Mouse (Mus musculus) urinary bladder, postnatal 14 days (tissue): Measurements from ENCODE around the gene Igsf21.
A peak's percentile ranks its signal among the peaks of the same experiment; 100 is the strongest.

Experiments used
- DNase-seq: peaks from one replicate; pipeline ENCODE4 v3.0.0; 2021; ENCODE audit warnings: low spot score

Igsf21 gene

GRCm38 (mm10) chr4:140192276-140193002, 54.1 kb downstream of the Igsf21 start:
- no peak for DNase-seq

DNA sequence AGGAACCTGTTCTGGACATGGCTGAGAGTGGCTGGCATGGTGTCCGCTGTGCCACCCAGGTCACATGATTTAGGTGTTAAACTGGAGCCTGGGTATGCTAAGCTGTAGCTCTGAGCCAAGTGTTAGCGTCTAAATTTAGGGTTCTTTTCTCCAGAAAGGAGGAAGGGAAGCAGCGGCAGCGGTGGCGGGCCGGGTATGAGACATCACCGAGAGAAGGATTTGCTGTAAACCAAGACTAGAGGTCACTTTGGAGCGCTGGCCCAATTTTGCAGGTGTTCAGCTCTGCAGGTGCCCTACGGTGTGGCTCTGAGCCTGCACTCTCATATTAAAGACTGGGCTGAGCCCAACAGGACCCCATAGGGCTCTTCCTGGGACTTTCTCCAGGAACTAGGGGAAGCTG, 57.0 kb downstream of the Igsf21 start:
- no peak for DNase-seq

GRCm38 (mm10) chr4:140188626-140189025, 58.0 kb downstream of the Igsf21 start:
- no peak for DNase-seq

- no peak for DNase-seq
These were observed 59.0 kb downstream of the Igsf21 start for GRCm38 (mm10) chr4:140187404-140188145.

- no peak for DNase-seq
These were observed 67.0 kb downstream of the Igsf21 start for GRCm38 (mm10) chr4:140179576-140179975.

- no peak for DNase-seq
These were observed 69.5 kb downstream of the Igsf21 start for GRCm38 (mm10) chr4:140177055-140177454.

DNA sequence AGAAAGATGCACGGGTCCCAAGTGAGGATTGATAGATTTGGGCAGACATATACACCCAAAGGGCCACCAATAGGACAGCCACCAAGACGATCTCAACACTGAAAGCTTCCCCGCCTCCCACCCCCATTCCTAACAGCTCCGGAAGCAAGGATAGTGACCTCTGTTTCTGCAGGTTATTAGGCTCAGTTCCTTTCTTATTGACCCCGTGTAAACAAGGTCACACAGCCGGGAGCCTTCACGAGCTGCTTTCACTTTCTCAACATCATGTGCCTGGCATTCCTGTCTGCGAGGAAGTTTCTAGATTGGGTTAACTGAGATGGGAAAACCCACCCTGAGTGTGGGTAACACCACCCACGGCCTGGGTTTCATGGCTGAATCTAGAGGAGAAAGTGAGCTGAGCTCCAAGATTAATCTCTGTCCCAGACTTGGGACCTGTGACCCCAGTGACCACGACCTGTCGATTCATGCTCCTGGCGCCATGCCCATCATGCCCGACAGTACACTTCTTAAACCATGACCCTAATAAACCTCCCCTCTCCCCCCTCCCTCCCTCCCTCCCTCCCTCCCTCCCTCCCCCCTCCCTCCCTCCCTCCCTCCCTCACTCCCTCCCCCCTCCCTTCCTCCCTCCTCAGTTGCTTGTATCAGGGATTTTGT, 72.7 kb downstream of the Igsf21 start:
- DNase-seq = peak; percentile 11

DNA sequence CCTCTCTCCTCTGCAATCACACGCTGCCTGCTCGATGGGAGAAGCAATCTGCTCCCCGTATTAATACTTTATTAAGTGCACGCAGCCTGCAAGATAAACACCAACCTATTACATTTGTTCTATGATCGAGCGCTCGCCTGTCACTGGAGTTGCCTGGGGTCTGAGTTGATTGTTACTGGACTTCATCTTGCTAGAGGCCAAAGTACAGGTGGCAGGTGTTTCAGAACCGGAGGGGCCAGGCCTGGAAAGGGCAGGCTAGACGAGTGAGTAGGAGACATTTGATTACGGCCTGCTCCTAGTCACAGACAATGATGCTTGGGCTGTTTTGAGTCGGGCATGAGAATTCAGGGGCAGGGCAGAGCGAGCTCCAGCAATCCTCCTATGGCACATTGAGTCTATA, 73.5 kb downstream of the Igsf21 start:
- DNase-seq = no peak

DNA sequence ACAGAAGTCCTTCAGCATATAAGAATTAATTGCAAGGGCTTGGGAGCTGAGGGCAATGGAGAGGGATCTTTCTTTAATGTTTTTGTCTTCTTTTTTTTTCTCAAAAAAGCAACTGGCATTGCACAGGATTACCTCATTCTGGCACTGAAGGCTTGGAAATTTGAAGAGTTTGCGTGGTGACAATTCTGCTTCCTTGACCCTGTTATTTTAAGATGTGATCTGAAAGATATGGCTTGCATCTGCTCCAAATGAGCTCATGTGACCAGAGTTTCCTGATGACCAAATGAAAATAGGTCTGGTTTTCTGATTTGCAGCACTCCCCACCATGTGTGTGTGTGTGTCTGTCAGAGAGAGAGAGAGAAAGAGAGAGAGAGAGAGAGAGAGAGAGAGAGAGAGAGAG, 74.7 kb downstream of the Igsf21 start:
- no peak for DNase-seq

DNA sequence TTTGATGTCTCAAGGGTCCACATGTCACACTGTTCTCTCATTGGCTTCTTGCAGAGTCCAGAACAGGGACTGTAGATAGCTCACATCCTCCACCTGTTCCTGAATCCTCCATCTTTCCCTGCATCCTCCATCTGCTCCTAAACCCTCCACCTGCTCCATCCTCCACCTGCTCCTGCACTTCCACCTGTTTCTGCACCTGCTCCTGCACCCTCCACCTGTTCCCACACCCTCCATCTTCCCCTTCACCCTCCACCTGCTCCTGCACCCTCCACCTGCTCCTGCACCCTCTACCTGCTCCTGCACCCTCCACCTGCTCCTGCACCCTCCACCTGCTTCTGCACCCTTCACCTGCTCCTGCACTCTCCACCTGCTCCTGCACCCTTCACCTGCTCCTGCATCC, 75.4 kb downstream of the Igsf21 start:
- no peak for DNase-seq

DNA sequence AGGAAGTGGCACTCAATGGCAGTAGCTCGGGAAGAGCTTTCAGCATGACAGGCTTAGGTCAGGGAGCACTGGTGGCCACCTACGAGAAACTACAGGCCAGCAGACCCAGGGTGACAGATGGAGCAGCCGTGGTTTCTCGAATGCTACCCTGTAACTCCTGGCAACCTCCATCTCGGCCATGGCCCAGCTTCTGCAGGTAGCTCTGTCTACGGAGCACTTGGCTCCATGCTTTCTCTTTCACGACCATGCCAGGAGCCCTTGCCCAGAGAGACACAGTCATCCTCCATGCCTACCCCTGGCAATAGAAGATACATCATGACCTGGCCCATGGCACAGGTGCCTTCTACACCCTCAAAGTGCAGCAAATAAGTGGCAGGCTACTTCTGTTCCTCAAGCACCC, 80.7 kb downstream of the Igsf21 start:
- no peak for DNase-seq

GRCm38 (mm10) chr4:140164662-140165061, 81.9 kb downstream of the Igsf21 start:
- DNase-seq = no peak

DNA sequence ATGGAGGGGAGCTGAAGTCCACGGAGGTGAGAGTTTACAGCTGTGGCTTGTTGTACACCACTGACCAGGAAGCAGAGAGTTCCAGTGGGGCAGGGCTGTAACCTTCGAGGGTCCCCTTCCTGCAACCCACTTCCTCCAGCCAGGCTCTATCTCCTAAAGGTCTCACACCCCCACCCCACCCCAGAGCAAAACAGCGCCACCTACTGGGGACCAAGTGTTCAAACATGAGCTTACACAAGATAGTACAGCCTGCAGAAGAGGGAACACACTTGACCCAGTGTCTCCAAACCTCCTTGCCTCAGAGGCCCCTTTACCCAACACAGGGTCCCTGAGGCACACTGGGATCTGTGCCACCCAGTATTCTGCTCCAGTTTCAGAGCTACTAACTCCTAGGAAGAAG, 87.0 kb downstream of the Igsf21 start:
- no peak for DNase-seq

DNA sequence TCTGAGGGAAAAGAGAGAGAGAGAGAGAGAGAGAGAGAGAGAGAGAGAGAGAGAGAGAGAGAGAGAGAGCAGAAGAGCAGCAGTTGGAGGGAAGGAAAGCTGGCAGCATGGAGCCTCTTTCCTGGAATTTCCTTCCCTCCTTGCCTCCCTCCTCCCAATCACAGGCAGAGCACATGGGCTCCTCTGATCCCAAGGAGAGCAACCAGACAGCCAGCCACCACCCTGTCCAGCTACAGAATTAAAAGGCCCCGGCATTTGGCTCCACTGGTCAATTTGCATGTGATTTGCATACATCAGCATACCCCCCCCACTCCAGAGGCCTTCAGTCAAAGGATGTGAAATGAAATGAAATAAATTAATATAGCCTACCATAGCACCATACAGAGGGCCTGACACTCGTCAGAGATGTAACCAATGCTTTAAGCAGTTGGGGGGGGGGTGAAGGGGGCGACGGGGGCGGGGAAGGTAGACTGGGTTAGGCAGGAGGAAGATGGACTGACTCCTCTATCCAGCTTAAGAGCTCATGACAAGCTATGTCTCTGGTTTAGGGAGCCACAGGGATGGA, 91.6 kb downstream of the Igsf21 start:
- DNase-seq = no peak

- DNase-seq = no peak
These were observed 92.1 kb downstream of the Igsf21 start for GRCm38 (mm10) chr4:140154484-140154883.

DNA sequence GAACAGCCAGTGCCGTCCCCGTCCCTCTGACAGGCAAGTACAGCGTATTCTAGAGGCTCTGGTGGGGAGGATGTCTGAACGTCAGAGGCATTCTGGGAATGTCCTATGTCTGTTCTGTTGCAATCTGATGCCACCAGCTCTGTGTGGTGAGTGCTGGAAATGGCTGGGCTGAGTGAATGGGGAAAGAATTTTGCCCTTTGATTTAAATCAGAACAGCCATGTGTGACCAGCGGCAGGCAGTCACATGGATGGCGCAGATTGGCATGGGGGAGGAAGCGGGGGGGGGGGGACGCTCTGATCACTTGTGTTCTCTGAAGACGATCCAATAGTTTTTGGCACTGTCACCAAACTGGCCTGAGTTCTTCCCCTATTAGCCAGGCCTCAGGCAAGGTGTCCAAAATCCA, 92.9 kb downstream of the Igsf21 start:
- DNase-seq = no peak

DNA sequence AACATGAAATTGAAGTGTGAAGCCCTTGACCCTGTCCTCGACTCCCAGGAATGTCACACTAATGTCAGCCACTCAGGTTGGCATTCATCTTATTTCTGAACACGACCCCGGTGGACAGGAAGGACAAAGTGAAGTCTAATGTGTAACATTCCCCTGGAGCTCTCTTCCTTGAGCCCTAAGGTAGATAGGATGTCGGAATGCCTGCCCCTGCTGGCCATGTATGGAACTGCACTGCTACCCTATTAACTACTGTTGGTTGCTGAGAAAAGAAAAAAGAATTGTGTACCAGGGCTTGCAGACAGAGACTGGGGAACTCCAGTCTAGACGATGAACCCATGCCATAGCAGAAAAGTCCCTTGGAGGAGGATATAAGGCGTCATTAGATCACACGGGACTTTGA, 93.5 kb downstream of the Igsf21 start:
- peak; percentile 40 for DNase-seq

GRCm38 (mm10) chr4:140149706-140150105, 96.9 kb downstream of the Igsf21 start:
- no peak for DNase-seq

DNA sequence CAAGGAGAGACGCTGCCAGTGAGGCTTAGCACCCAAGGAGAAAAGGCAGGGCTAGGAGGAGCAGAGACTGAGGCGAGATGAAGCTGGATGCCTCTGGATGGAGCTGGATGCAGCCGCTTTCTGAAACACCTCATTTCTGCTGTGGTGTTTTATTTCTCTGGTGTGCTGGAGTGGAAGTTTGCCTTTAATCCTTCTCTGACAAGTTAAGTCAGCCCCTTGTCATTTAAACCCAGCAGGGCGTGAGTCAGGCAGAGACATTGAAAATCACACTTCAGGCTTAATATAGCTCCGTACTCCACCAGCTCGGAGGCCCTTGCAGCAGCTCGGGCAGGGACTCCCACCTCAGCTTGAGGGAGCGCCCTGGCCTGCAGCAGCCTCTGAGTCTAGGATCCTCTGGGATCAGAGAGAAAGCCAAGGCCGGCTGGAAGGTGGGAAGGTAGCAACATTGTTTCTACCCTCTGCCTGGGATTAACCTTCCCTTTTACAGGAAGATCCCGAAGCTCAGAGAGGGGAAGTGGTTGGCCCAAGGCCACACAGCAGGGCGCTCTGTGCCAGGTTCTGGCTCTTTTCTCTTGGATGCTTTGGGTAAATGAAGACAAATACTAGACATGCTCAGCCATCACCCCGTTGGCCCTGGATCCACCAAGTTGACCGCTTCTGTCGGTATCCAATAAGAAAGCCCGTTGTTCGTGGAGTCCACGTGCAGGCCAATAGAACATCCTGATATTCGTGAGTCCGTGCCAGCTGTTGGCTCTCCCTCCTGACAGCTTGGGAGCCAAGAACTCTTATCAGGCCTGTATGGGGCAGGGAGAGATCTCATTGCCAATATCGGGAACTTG, 98.5 kb downstream of the Igsf21 start:
- DNase-seq = peak; percentile 31

GRCm38 (mm10) chr4:140147079-140147840, 99.3 kb downstream of the Igsf21 start:
- DNase-seq = no peak

GRCm38 (mm10) chr4:140143884-140144525, 102.6 kb downstream of the Igsf21 start:
- no peak for DNase-seq
